Mouse (Mus musculus) erythroblast, embryonic 14.5 days (primary cell): Measurements from ENCODE around the gene Zfp180. TPM values are rescaled to one million over a fixed set of nuclear protein-coding genes. Genes with fewer than 3 reads are reported as not detected.
"Not testable (repeated sequence)": the region's sequence is repeated elsewhere in the genome, so short reads cannot be mapped to it uniquely, and the experiment has no call there.

ENCODE experiments used
- H3K27me3 ChIP-seq: 2 replicates; pipeline ENCODE4 v1.6.1; 2012; ENCODE audit warnings: inconsistent platforms; ENCODE audit not compliant: control insufficient read depth
- H3K36me3 ChIP-seq: 2 replicates; pipeline ENCODE4 v1.6.1; 2012; ENCODE audit warnings: mild to moderate bottlenecking, inconsistent platforms; ENCODE audit not compliant: control insufficient read depth
- H3K4me1 ChIP-seq: 2 replicates; pipeline ENCODE4 v1.6.1; 2012; ENCODE audit warnings: inconsistent platforms; ENCODE audit not compliant: control insufficient read depth
- H3K4me3 ChIP-seq: replicated peaks from 2 replicates; pipeline ENCODE3; 2012; ENCODE audit warnings: moderate library complexity, mild to moderate bottlenecking, inconsistent platforms
- H3K9me3 ChIP-seq: 2 replicates; pipeline ENCODE4 v1.6.1; 2012; ENCODE audit warnings: low read length, inconsistent platforms, mixed read lengths; ENCODE audit not compliant: control insufficient read depth
- GATA1 ChIP-seq: IDR thresholded peaks from 2 replicates; pipeline ENCODE4 v1.6.1; 2012; ENCODE audit warnings: low read length, inconsistent platforms, mixed read lengths
- TAL1 ChIP-seq: IDR thresholded peaks from 3 replicates; pipeline ENCODE4 v1.6.1; 2012; ENCODE audit warnings: low read length, inconsistent platforms, mixed read lengths
- polyA plus RNA-seq: library from polyadenylated mRNA; stranded (reverse); fragments of >175 nt; gene quantifications from 2 replicates; pipeline ENCODE4 v1.2.3, GENCODE M21; 2012

The Zfp180 gene
- polyA plus RNA-seq = 0.80 and 0.83 TPM in 2 replicates

DNA sequence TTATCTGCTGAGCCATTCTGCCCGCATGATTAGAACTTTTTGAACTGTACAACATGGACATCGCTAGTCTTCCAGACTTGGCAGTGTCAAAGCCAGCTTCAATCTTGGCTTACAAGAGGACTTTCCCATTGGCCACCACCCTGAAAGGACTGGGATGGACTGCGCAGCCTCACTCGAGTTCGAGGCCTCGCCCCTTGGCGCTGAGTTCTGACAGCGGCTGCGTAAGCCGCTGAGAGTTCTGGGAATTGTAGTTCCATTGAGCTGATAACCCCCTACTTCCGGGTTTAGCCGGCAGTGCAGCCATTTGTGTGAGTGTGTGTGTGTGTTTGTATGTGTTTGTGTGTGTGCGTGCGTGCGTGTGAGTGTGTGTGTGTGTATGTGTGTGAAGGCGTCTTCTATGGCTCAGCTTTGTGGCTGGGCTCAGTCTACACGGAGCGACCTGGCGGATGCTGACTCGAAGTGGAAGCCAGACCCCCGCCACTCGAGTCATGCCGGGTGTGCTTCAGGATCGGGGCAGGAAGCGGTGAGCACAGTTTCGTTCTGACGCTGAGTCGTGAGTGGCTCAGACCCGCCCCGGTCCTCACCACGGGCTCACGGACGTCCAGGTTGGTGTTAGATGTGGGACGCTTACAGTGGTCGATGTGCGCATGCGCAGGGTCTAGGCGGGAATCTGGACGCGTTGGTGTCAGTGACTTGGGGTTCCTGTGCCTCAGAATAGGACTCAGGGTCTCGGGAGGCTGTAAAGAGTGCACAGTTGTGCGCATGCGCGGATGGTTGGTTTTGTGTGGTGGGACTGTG lies at the start of gene Zfp180:
Zfp180 (plus strand) TSS at position 291 of the 798 bp plus-strand sequence.
- Histone ChIP-seq H3K4me1 (peaks cover 41% of the 10 kb centered on the region), H3K36me3 (peaks cover 39% of the 10 kb centered on the region), H3K4me3 (peak within 1 kb of the TSS; percentile 79), H3K9me3 (peaks cover 2% of the 10 kb centered on the region), H3K27me3 (no peaks in the 10 kb centered on the region)
- no peak for TF ChIP-seq TAL1
- no peak for TF ChIP-seq GATA1

DNA sequence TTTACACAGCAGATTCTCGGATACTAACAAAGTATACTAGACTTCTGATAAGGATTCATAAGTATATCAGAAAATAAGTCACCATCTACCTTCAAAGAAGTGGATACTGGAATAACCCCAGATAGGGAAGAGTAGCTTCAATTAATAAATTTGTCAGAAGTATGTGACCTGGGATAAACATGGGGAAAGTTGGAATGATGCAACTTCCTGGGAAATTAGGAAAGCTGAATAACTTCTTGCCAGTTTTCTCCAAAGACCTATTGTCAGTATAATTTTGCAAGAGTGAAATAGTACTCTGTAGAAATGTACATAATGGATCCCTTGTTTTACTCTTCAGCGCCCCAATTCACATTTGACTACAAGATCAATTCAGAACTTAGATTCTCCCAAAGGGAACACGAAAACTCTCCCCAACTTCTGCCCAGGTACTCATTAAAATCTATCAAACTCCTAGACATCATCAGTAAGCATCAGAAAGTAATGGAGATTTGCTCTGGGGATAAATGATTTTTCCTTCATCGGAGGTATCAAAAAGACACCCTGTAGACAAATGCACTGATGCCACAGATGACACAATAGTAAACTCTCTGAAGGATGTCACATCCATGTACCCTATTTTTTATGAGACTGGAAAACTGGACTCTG lies 28.9 kb upstream of the Zfp180 start, which contains the start of gene Vmn1r183:
Vmn1r183 (plus strand) TSS at position 595 of the 645 bp plus-strand sequence.
- no peaks in the 10 kb centered on the region for H3K36me3 ChIP-seq
- no peaks in the 10 kb centered on the region for H3K27me3 ChIP-seq
- H3K4me3 ChIP-seq = no peak within 1 kb of the TSS
- TF ChIP-seq GATA1 (no peak), TAL1 (no peak)
- H3K4me1 ChIP-seq = no peaks in the 10 kb centered on the region
- no peaks in the 10 kb centered on the region for H3K9me3 ChIP-seq

- not testable (repeated sequence) for H3K4me1 ChIP-seq, H3K27me3 ChIP-seq, H3K9me3 ChIP-seq, H3K36me3 ChIP-seq, H3K4me3 ChIP-seq
Measured at GRCm38 (mm10) chr7:24074424-24074823, 7.3 kb upstream of the Zfp180 start.

DNA sequence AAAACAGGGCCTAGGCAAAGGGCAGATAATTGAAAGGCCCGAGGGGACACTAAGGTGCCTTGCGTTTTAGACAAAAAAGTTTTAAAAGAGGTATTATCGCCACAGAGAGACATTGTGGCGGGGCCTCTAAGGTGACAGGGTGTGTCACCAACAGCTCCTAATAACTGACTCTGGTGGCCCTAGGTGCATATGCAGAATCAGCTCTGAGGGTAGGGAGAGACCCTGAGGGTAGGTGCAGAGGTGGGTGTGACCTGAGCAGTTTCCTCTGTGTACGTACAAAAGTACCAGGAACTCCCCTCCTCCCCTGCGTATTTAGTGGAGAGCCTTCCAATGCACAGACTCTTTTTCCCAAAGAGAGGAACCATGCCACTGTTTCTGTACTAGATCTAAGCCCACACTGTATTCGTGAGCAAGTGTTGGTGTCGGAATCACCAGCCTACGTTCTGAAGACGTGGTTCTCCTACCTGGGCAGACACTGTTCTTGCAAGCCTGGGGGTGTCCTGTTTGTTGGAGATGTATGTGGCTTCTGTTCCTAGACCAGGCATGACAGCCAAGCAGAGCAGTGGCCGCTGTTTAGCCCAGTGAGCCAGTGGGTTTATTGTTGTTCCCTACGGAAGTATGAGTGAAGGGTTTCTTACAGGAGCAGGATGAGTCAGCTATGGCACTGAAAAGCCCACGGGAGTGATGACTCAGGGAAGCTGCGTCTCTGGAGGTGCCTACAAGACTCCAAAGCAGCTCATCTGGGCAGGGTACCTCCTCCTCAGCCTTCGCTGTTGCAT lies 922 bp downstream of the Zfp180 start:
- peak overlapping the region; percentile 79 for H3K4me3 ChIP-seq
- no peaks in the 10 kb centered on the region for H3K27me3 ChIP-seq
- no peak for TF ChIP-seq TAL1
- TF ChIP-seq GATA1 = no peak
- H3K9me3 ChIP-seq = peaks cover 2% of the 10 kb centered on the region
- H3K36me3 ChIP-seq = peaks cover 47% of the 10 kb centered on the region
- H3K4me1 ChIP-seq = peaks cover 41% of the 10 kb centered on the region

DNA sequence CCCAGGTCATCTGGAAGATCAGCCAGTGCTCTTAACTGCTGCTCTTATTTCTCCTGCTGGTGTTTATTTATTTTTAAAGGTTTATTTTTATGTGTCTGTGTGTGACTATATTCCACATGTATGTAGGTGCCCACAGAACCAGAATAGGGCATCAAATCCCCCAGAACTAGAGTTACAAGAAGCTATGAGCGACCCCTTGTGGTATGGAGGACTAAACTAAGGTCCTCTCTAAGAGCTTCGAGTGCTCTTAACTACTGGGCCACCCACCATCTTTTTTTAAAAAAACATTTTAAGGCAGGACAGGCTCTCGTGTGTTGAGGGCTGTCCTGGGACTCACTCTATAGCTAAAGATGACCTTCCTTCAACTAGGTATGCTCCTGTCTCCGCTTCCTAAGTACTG lies 5.1 kb downstream of the Zfp180 start:
- no peak for TF ChIP-seq TAL1
- no peak for TF ChIP-seq GATA1
- Histone ChIP-seq H3K4me3 (no peak overlapping the region), H3K36me3 (peaks cover 62% of the 10 kb centered on the region), H3K4me1 (peaks cover 32% of the 10 kb centered on the region), H3K9me3 (peaks cover 2% of the 10 kb centered on the region), H3K27me3 (no peaks in the 10 kb centered on the region)

GRCm38 (mm10) chr7:24087485-24088125 lies 5.9 kb downstream of the Zfp180 start:
- Histone ChIP-seq H3K9me3 (peaks cover 1% of the 10 kb centered on the region; the same call in 1 of the 2 replicates), H3K27me3 (no peaks in the 10 kb centered on the region), H3K4me1 (peaks cover 27% of the 10 kb centered on the region), H3K36me3 (peaks cover 65% of the 10 kb centered on the region), H3K4me3 (no peak overlapping the region)
- TF ChIP-seq GATA1 = no peak
- no peak for TF ChIP-seq TAL1

DNA sequence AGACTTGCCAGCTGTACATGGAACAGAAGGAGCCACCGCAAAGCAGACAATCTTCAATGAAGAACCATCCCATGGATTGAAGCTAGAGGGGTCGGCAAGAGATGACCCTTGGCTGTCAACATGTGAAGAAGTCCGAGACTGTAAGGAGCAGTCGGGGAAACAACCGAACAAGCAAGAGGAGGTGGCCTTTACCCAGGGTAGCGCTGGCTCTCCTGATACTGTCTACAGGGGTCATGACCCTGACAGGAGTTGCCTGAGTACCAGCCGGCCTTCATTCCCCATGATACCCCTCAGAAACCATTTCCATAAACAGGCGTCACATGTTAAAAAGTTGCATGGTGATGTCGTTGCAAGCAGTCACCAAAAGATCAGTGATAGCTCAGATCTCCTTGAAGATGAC lies 22.7 kb downstream of the Zfp180 start:
- Histone ChIP-seq H3K9me3 (peaks cover 96% of the 10 kb centered on the region), H3K36me3 (peaks cover 99% of the 10 kb centered on the region), H3K4me3 (no peak overlapping the region), H3K27me3 (peaks cover 15% of the 10 kb centered on the region; the same call in 1 of the 2 replicates), H3K4me1 (no peaks in the 10 kb centered on the region)
- TF ChIP-seq GATA1 (no peak), TAL1 (no peak)

DNA sequence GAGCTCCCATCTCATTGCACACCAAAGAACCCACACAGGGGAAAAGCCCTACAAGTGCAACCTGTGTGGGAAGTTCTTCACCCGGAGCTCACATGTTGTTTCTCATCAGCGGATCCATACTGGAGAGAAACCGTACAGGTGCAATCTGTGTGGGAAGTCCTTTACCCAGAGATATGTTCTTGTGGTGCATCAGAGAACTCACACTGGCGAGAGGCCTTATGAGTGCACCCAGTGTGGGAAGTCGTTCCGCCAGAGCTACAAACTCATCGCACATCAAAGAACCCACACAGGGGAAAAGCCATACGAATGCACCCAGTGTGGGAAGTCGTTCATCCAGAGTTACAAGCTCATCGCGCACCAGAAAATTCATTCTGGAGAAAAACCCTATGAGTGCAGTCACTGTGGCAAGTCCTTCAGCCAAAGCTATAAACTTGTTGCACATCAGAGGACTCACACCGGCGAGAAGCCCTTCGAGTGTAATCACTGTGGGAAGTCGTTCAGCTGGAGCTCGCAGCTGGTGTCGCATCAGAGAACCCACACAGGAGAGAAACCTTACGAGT lies 23.5 kb downstream of the Zfp180 start:
- H3K4me1 ChIP-seq = no peaks in the 10 kb centered on the region
- H3K36me3 ChIP-seq = peaks cover 92% of the 10 kb centered on the region
- peaks cover 15% of the 10 kb centered on the region; the same call in 1 of the 2 replicates for H3K27me3 ChIP-seq
- peaks cover 89% of the 10 kb centered on the region for H3K9me3 ChIP-seq
- no peak overlapping the region for H3K4me3 ChIP-seq
- TF ChIP-seq GATA1 = no peak
